Mouse (Mus musculus) stomach, embryonic 16.5 days (tissue): ENCODE results near the gene Prss32. TPM values are rescaled to one million over a fixed set of nuclear protein-coding genes. Genes with fewer than 3 reads are reported as not detected.

Experiments
- ATAC-seq: fragments of 200-750 bp; cut with Nextera tagmentation; 2 replicates; pipeline ENCODE4 v1.8.0; 2017; ENCODE audit warnings: moderate number of reproducible peaks, moderate TSS enrichment; ENCODE audit not compliant: insufficient read depth, low FRiP score
- H3K27ac ChIP-seq: fragments of 300-500 bp; sonication (generic); 2 replicates; pipeline ENCODE4 v1.5.1; 2014; ENCODE audit warnings: low read length
- H3K27me3 ChIP-seq: fragments of 300-500 bp; sonication (generic); 2 replicates; pipeline ENCODE4 v1.6.1; 2014; ENCODE audit warnings: low read length, control low read depth, mixed read lengths; ENCODE audit not compliant: control insufficient read depth, insufficient read depth
- H3K36me3 ChIP-seq: fragments of 300-500 bp; sonication (generic); 2 replicates; pipeline ENCODE4 v1.6.1; 2014; ENCODE audit warnings: low read length; ENCODE audit not compliant: control insufficient read depth, insufficient read depth
- H3K4me1 ChIP-seq: fragments of 300-500 bp; sonication (generic); 2 replicates; pipeline ENCODE4 v1.6.1; 2014; ENCODE audit warnings: low read length, control low read depth, mixed read lengths; ENCODE audit not compliant: control insufficient read depth, insufficient read depth
- H3K4me2 ChIP-seq: fragments of 300-500 bp; sonication (generic); 2 replicates; pipeline ENCODE4 v1.6.1; 2014; ENCODE audit warnings: low read depth, low read length, mixed read lengths
- H3K4me3 ChIP-seq: fragments of 300-500 bp; sonication (generic); replicated peaks from 2 replicates; pipeline ENCODE4 v1.5.1; 2014; ENCODE audit warnings: mild to moderate bottlenecking, low read length
- H3K9ac ChIP-seq: fragments of 300-500 bp; sonication (generic); 2 replicates; pipeline ENCODE4 v1.6.1; 2014; ENCODE audit warnings: low read length
- H3K9me3 ChIP-seq: fragments of 300-500 bp; sonication (generic); replicated peaks from 2 replicates; pipeline ENCODE4 v1.6.1; 2016; ENCODE audit warnings: low read length, control low read depth; ENCODE audit not compliant: control insufficient read depth
- WGBS: fragments of 180-500 bp; shearing (Covaris S2); extraction: QIAGEN DNeasy Blood & Tissue Kit; methylation state at CpG from one replicate; pipeline ENCODE4 v1.1.7; 2014; 5-methylcytosine and 5-hydroxymethylcytosine counted together
- polyA plus RNA-seq: library from polyadenylated mRNA; unstranded; fragments of >200 nt; fragmentation: Nextera tagmentation; extraction: Ambion mirVana; gene quantifications from 2 replicates; pipeline ENCODE4 v1.2.1, GENCODE M21; 2015

The Prss32 gene
- polyA plus RNA-seq, 1 experiment from 2014 or later = 7.8 TPM

DNA sequence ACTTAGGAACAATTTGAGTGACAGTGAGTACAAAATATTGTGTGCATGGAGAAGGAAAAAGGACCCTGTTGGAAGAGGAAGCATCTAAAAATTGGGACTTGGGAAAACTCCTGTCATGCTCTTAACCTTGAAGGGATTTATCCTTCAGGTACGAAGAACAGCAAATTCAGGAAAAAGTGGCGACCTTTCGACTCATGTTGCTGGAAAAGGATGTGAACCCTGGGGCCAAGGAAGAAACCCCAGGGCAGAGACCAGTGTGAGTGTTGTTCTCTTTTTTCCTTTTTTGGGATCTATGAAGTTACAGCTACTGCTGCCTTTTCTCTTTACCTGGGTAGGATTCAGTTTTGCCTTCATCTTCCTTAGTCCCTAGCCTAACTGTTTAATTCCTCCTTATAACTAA is 35.7 kb upstream of the Prss32 start:
- ATAC-seq = no peak
- WGBS = 93% methylated on average over 3 of the region's 3 CpGs
- Histone ChIP-seq H3K4me1 (peaks cover 19% of the 10 kb centered on the region), H3K27ac (no peak overlapping the region), H3K4me3 (no peak overlapping the region), H3K4me2 (no peak overlapping the region), H3K9me3 (no peaks in the 10 kb centered on the region), H3K27me3 (no peaks in the 10 kb centered on the region), H3K9ac (no peak overlapping the region), H3K36me3 (peaks cover 36% of the 10 kb centered on the region)

DNA sequence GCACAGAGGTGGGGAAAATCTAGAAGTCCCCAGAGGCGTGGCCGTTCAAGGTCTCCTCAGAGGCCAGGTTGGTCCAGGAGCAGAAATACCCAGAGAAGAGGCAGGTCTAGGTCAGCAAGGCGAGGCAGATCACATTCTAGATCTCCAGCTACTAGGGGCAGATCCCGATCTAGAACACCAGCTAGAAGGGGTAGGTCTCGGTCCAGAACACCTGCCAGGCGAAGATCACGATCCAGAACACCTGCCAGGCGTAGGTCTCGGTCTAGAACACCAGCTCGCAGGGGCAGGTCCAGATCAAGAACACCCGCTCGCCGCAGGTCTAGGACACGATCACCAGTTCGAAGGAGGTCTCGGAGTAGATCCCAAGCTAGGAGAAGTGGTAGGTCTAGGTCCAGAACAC is 28.0 kb upstream of the Prss32 start:
- no peak for ATAC-seq
- Histone ChIP-seq H3K27me3 (no peaks in the 10 kb centered on the region), H3K9ac (no peak overlapping the region), H3K4me1 (no peaks in the 10 kb centered on the region), H3K9me3 (peaks cover 32% of the 10 kb centered on the region), H3K4me2 (no peak overlapping the region), H3K27ac (no peak overlapping the region), H3K4me3 (no peak overlapping the region), H3K36me3 (peaks cover 84% of the 10 kb centered on the region)
- WGBS = 97% methylated on average over 16 of the region's 16 CpGs

DNA sequence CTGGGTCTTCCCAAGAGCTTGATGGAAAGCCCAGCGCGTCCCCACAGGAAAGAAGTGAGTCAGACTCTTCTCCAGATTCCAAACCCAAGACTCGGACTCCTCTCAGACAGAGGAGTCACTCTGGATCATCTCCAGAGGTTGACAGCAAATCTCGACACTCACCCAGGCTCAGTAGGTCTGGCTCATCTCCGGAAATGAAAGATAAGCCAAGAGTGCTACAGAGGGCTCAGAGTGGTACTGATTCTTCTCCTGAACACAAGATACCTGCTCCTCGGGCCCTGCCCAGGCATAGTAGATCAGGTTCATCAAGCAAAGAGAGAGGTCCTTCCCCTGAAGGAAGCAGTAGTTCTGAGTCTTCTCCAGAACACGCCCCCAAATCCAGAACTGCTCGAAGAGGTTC is 25.1 kb upstream of the Prss32 start:
- WGBS = 96% methylated on average over 8 of the region's 8 CpGs
- ATAC-seq = no peak
- H3K27ac ChIP-seq = no peak overlapping the region
- no peak overlapping the region for H3K4me3 ChIP-seq
- H3K4me1 ChIP-seq = no peaks in the 10 kb centered on the region
- H3K9ac ChIP-seq = no peak overlapping the region
- H3K27me3 ChIP-seq = no peaks in the 10 kb centered on the region
- H3K9me3 ChIP-seq = peaks cover 32% of the 10 kb centered on the region
- no peak overlapping the region for H3K4me2 ChIP-seq
- peaks cover 87% of the 10 kb centered on the region for H3K36me3 ChIP-seq

DNA sequence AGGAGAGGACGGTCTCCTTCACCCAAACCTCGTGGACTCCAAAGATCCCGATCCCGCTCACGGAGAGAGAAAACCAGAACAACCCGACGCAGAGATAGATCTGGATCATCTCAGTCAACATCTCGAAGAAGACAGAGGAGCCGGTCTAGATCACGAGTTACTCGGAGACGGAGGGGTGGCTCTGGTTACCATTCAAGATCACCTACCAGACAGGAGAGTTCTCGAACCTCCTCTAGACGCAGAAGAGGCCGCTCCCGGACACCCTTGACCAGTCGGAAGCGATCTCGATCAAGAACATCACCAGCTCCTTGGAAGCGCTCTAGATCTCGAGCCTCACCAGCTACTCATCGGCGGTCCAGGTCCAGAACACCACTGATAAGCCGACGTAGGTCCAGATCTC is 24.4 kb upstream of the Prss32 start:
- H3K9ac ChIP-seq = no peak overlapping the region
- H3K9me3 ChIP-seq = peaks cover 32% of the 10 kb centered on the region
- H3K4me1 ChIP-seq = no peaks in the 10 kb centered on the region
- H3K4me2 ChIP-seq = no peak overlapping the region
- H3K4me3 ChIP-seq = no peak overlapping the region
- H3K27ac ChIP-seq = no peak overlapping the region
- peaks cover 84% of the 10 kb centered on the region for H3K36me3 ChIP-seq
- WGBS = 98% methylated on average over 25 of the region's 25 CpGs
- no peak for ATAC-seq
- no peaks in the 10 kb centered on the region for H3K27me3 ChIP-seq

DNA sequence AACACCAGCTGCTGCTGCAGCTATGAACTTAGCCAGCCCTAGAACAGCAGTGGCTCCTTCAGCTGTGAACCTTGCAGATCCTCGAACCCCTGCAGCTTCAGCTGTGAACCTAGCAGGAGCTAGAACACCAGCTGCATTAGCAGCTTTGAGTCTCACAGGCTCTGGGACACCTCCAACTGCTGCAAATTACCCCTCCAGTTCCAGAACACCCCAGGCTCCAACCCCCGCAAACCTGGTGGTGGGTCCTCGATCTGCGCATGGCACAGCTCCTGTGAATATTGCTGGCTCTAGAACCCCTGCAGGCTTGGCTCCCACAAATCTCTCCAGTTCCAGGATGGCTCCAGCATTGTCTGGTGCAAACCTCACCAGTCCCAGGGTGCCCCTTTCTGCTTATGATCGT is 22.9 kb upstream of the Prss32 start:
- Histone ChIP-seq H3K4me3 (no peak overlapping the region), H3K36me3 (peaks cover 83% of the 10 kb centered on the region), H3K27ac (no peak overlapping the region), H3K4me1 (no peaks in the 10 kb centered on the region), H3K9ac (no peak overlapping the region), H3K27me3 (no peaks in the 10 kb centered on the region), H3K4me2 (no peak overlapping the region), H3K9me3 (peaks cover 28% of the 10 kb centered on the region)
- WGBS = 94% methylated on average over 5 of the region's 5 CpGs
- no peak for ATAC-seq

DNA sequence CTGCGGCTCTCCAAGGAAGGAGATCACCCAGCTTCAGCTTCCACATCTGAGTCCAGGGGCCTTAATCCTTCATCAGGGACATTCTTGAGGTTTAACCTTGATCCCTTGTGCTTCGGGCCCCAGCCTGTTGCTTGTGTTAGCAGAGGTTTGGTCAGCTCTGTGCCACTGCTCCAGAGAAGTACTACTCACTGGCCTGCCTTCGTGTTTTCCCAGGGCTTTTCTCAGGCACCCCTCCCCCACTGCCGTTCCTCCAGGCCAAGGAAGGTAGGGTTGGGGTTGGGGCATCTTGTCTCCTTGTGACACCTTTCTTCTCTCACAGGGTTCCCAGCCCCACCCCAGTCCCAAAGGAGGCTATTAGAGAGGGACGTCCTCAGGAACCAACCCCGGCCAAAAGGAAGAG is 21.6 kb upstream of the Prss32 start:
- Histone ChIP-seq H3K27ac (no peak overlapping the region), H3K4me1 (peaks cover 2% of the 10 kb centered on the region; the same call in 1 of the 2 replicates), H3K9ac (no peak overlapping the region), H3K4me3 (no peak overlapping the region), H3K9me3 (peaks cover 19% of the 10 kb centered on the region), H3K27me3 (no peaks in the 10 kb centered on the region), H3K4me2 (no peak overlapping the region), H3K36me3 (peaks cover 77% of the 10 kb centered on the region)
- ATAC-seq = no peak
- 66% methylated on average over 6 of the region's 6 CpGs for WGBS

DNA sequence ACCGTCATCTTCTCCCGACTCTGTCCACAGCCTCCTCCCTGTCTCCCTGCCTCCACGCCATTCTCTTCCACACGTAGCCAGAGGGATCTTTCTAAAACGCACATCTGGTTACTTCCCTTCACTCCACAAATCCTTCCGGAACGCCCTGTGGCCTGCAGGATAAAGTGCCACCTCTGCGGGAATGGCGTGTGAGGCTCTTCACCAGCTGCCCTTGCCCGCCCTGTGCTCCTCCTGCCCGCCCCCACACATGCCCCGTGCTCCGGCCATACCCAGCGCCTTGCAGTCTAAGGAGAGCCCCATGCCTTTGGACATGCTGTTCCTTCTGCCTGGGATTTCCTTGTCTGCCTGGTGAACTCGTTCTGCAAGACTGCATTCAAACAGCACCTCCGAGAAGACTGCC is 20.6 kb upstream of the Prss32 start:
- Histone ChIP-seq H3K9me3 (peaks cover 17% of the 10 kb centered on the region), H3K27me3 (no peaks in the 10 kb centered on the region), H3K27ac (peak overlapping the region; percentile 24; the same call in 1 of the 2 replicates), H3K4me3 (no peak overlapping the region), H3K9ac (no peak overlapping the region), H3K4me2 (no peak overlapping the region), H3K36me3 (peaks cover 67% of the 10 kb centered on the region), H3K4me1 (peaks cover 11% of the 10 kb centered on the region)
- WGBS = 79% methylated on average over 16 of the region's 16 CpGs
- no peak for ATAC-seq

DNA sequence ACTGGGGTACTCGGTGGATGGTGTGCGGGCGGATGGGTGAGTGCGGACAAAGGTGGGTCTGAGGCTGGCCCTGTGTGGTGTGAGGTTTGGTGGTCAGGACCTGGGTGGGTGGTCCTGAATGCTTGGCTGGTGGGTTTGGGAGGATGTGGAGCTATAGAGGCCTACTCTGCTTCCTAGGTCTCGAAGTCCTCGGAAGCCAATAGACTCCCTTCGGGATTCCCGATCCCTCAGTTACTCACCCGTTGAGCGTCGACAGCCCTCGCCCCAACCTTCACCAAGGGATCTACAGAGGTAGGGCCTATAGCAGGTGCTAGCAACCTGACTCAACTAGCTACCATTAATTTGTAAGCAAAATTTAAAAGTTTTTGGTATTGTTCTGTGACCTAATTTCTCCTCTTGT is 20.0 kb upstream of the Prss32 start:
- H3K27ac ChIP-seq = no peak overlapping the region
- peaks cover 11% of the 10 kb centered on the region for H3K9me3 ChIP-seq
- ATAC-seq = no peak
- no peaks in the 10 kb centered on the region for H3K27me3 ChIP-seq
- no peak overlapping the region for H3K4me3 ChIP-seq
- H3K4me2 ChIP-seq = no peak overlapping the region
- peaks cover 14% of the 10 kb centered on the region for H3K4me1 ChIP-seq
- peaks cover 61% of the 10 kb centered on the region for H3K36me3 ChIP-seq
- WGBS = 94% methylated on average over 12 of the region's 12 CpGs
- no peak overlapping the region for H3K9ac ChIP-seq

DNA sequence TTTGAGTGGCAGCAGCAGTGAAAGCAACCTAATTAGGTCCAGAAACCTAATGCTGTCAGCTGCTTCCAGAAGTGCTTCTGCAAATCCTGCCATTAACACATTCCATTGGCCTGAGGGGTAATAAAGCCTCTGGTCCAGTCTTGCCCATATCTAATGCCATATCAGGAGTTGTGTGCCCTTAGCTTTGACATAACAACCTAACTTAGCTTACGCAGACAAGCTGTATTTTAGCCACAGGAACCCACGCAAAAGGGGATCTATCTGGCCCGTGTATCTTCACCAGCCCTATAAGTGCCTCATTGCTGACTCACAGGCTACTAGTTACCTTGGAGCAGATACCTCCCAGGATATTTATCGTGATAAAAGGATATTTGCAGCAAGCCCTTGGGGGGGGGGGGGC is 18.1 kb upstream of the Prss32 start:
- no peak for ATAC-seq
- H3K4me2 ChIP-seq = no peak overlapping the region
- H3K4me1 ChIP-seq = peaks cover 14% of the 10 kb centered on the region
- H3K27me3 ChIP-seq = no peaks in the 10 kb centered on the region
- no peaks in the 10 kb centered on the region for H3K9me3 ChIP-seq
- no peak overlapping the region for H3K27ac ChIP-seq
- H3K9ac ChIP-seq = no peak overlapping the region
- H3K4me3 ChIP-seq = no peak overlapping the region
- WGBS = 82% methylated on average over 4 of the region's 4 CpGs
- peaks cover 42% of the 10 kb centered on the region for H3K36me3 ChIP-seq
